10 mouse cellular contexts compared by ENCODE assay signal in genomic region chr3:146900094-146900493, GRCm38 (mm10). TPM values are rescaled to one million over a fixed set of nuclear protein-coding genes. Genes with fewer than 3 reads are reported as not detected.
A peak's percentile ranks its signal among the peaks of the same experiment; 100 is the strongest.
DNase-seq lines count a peak whose midpoint lies in the region; ATAC-seq and TF ChIP-seq lines count a peak whose summit lies in the region.
"Had no signal": no experiment of that assay in that cellular context is flagged by ENCODE, and none has a peak within 500 bp of the region (broad histone marks: within the 10 kb centered on the region; RNA-seq: fewer than 3 reads in every experiment).

No protein-coding gene starts in this region.

- POLR2A ChIA-PET in Patski (lab: Charles Lee) = no interaction called here

- H3K36me3 ChIP-seq in kidney, adult 2 months (ENCODE audit: control insufficient read depth, insufficient read depth, low read length) = no peaks in the 10 kb centered on the region
- H3K36me3 ChIP-seq in midbrain, postnatal 0 days (ENCODE audit: insufficient read depth, low read length) = peaks cover 14% of the 10 kb centered on the region
- H3K36me3 ChIP-seq in midbrain, embryonic 16.5 days (ENCODE audit: control insufficient read depth, insufficient read depth, low read length) = peaks cover 16% of the 10 kb centered on the region
- H3K36me3 ChIP-seq: forebrain, embryonic 10.5 days had no signal

- H3K4me3 ChIP-seq in kidney, adult 2 months (ENCODE audit: insufficient read depth, low read depth, low read length) = no peak overlapping the region
- H3K4me3 ChIP-seq in midbrain, postnatal 0 days (ENCODE audit: low read depth, low read length) = no peak overlapping the region
- H3K4me3 ChIP-seq in midbrain, embryonic 16.5 days (ENCODE audit: low read depth, low read length) = no peak overlapping the region
- H3K4me3 ChIP-seq: forebrain, embryonic 10.5 days; hindbrain, embryonic 13.5 days had no signal

- H3K9me3 ChIP-seq in midbrain, postnatal 0 days (ENCODE audit: low read length) = no peaks in the 10 kb centered on the region
- no peaks in the 10 kb centered on the region for H3K9me3 ChIP-seq in midbrain, embryonic 16.5 days (replicated peaks; ENCODE audit: control insufficient read depth, low read length, poor library complexity, severe bottlenecking)
- H3K9me3 ChIP-seq: forebrain, embryonic 10.5 days; hindbrain, embryonic 13.5 days had no signal

- no peak overlapping the region for H3K4me2 ChIP-seq in midbrain, postnatal 0 days (ENCODE audit: low read depth, low read length, poor library complexity, severe bottlenecking)
- H3K4me2 ChIP-seq in midbrain, embryonic 16.5 days (ENCODE audit: low read length) = no peak overlapping the region
- H3K4me2 ChIP-seq: hindbrain, embryonic 13.5 days had no signal

- no peak overlapping the region for H3K9ac ChIP-seq in midbrain, postnatal 0 days (replicated peaks; ENCODE audit: low read length, poor library complexity, severe bottlenecking)
- H3K9ac ChIP-seq in midbrain, embryonic 16.5 days (ENCODE audit: low read depth, low read length) = no peak overlapping the region
- H3K9ac ChIP-seq: hindbrain, embryonic 13.5 days had no signal

- no peaks in the 10 kb centered on the region for H3K4me1 ChIP-seq in kidney, adult 2 months (ENCODE audit: control insufficient read depth, insufficient read depth, low read length)
- no peaks in the 10 kb centered on the region for H3K4me1 ChIP-seq in midbrain, postnatal 0 days (ENCODE audit: insufficient read depth, low read length)
- H3K4me1 ChIP-seq in midbrain, embryonic 16.5 days (ENCODE audit: control insufficient read depth, insufficient read depth, low read length) = peaks cover 3% of the 10 kb centered on the region; the same call in 1 of the 2 replicates
- H3K4me1 ChIP-seq: hindbrain, embryonic 13.5 days had no signal

- no peak for DNase-seq in kidney, adult 2 months
- no peak for DNase-seq in kidney, postnatal 14 days
- DNase-seq in midbrain, postnatal 0 days (ENCODE audit: low spot score) = peak; percentile 12
- DNase-seq in Patski (ENCODE audit: low read depth, low spot score) = no peak
- no peak for DNase-seq in B cell, adult 2 months
- DNase-seq: right cerebral cortex, postnatal 25 days had no signal

- H3K27ac ChIP-seq in kidney, adult 2 months (ENCODE audit: insufficient read depth, low read depth, low read length) = no peak overlapping the region
- H3K27ac ChIP-seq in midbrain, postnatal 0 days (ENCODE audit: low read depth, low read length) = no peak overlapping the region
- no peak overlapping the region for H3K27ac ChIP-seq in midbrain, embryonic 16.5 days (ENCODE audit: low read length)
- H3K27ac ChIP-seq: forebrain, embryonic 10.5 days; hindbrain, embryonic 13.5 days had no signal

- TF ChIP-seq POLR2A in kidney, adult 2 months (IDR thresholded peaks at IDR 0.05; ENCODE audit: low read depth, low read length) = no peak

- no peak for ATAC-seq in midbrain, postnatal 0 days (ENCODE audit: low FRiP score)
- no peak for ATAC-seq in midbrain, embryonic 16.5 days
- ATAC-seq in Patski = no peak
- ATAC-seq in megakaryocyte progenitor cell, adult 5-6 weeks (replicated peaks; ENCODE audit: poor library complexity) = peak; percentile 60

- 88% methylated on average over 3 of the region's 3 CpGs for WGBS in kidney, adult 2 months
- WGBS in midbrain, postnatal 0 days = 87% methylated on average over 3 of the region's 3 CpGs
- 87% methylated on average over 3 of the region's 3 CpGs for WGBS in midbrain, embryonic 16.5 days

- in situ Hi-C loops in Patski (cut with MboI; ENCODE audit: low pct_unique_long_range_greater_than_20kb) = no loop called here

- TF ChIP-seq CTCF in kidney, adult 2 months (conservative IDR thresholded peaks at IDR 0.05; ENCODE audit: insufficient read depth, insufficient read length, low read depth, low read length) = peak; percentile 30; the same call in 1 of the 2 replicates
- peak; percentile 42 for TF ChIP-seq CTCF in midbrain, postnatal 0 days (IDR thresholded peaks at IDR 0.05)
- peak; percentile 72 for TF ChIP-seq CTCF in Patski (IDR thresholded peaks at IDR 0.05)

- CTCF ChIA-PET in Patski (lab: Charles Lee) = interaction anchor here (1.4 to 1.9 kb wide), 2 partner anchors 10 to 15 kb away, joined by 4 to 6 read pairs; no protein-coding TSS in a partner anchor

- no peaks in the 10 kb centered on the region for H3K27me3 ChIP-seq in kidney, adult 2 months (replicated peaks; ENCODE audit: control insufficient read depth, insufficient read depth, low read length)
- no peaks in the 10 kb centered on the region for H3K27me3 ChIP-seq in midbrain, postnatal 0 days (ENCODE audit: insufficient read depth, low read length)
- no peaks in the 10 kb centered on the region for H3K27me3 ChIP-seq in midbrain, embryonic 16.5 days (ENCODE audit: control insufficient read depth, insufficient read depth, low read depth, low read length)
- H3K27me3 ChIP-seq in Patski = no peaks in the 10 kb centered on the region
- H3K27me3 ChIP-seq: hindbrain, embryonic 13.5 days had no signal

RNA-seq across cellular contexts. Expression of gene Ttll7, which starts 47.9 kb away (rescaled TPM):
- polyA plus RNA-seq in kidney, adult 2 months (2012; rRNA removed) = 0.68 and 0.84 TPM in 2 replicates
- total RNA-seq in midbrain, postnatal 0 days (2014; rRNA removed) = 20.5 and 29.2 TPM in 2 replicates
- 7.8 and 9.1 TPM in 2 replicates for polyA plus RNA-seq in midbrain, postnatal 0 days (2015; fragmentation: Nextera tagmentation; extraction: Ambion mirVana)
- 7.2 and 9.4 TPM in 2 replicates for polyA plus RNA-seq in midbrain, embryonic 16.5 days (2015; fragmentation: Nextera tagmentation; extraction: Ambion mirVana)
- polyA plus RNA-seq in Patski (2021) = 16.6 TPM
- total RNA-seq in megakaryocyte progenitor cell, adult 5-6 weeks (2015) = 0.49 TPM in 1 of 2 replicates, not detected in the other
- 0.10 TPM in 1 of 2 replicates, not detected in the other for total RNA-seq in megakaryocyte progenitor cell, adult 5-6 weeks (2017)
